Mouse (Mus musculus): Measurements from ENCODE around the gene Glt8d1.

The Glt8d1 gene
- long read RNA-seq, experiment 1, transcript Glt8d1-202 (10 exons, 1,498 nt) = major isoform, 7 of 24 reads
- long read RNA-seq, experiment 1, transcript Glt8d1-201 (10 exons, 2,018 nt) = major isoform, 7 of 24 reads
- long read RNA-seq, experiment 1, partial matches to known transcripts = 3 of 24 reads
- long read RNA-seq, experiment 1, other reads (novel, unspliced or antisense) = 7 of 24 reads
- long read RNA-seq, experiment 2, transcript Glt8d1-202 (10 exons, 1,498 nt) = minor isoform, 12 of 45 reads
- long read RNA-seq, experiment 2, transcript Glt8d1-201 (10 exons, 2,018 nt) = major isoform, 17 of 45 reads
- long read RNA-seq, experiment 2, partial matches to known transcripts = 4 of 45 reads
- long read RNA-seq, experiment 2, other reads (novel, unspliced or antisense) = 11 of 45 reads

DNA sequence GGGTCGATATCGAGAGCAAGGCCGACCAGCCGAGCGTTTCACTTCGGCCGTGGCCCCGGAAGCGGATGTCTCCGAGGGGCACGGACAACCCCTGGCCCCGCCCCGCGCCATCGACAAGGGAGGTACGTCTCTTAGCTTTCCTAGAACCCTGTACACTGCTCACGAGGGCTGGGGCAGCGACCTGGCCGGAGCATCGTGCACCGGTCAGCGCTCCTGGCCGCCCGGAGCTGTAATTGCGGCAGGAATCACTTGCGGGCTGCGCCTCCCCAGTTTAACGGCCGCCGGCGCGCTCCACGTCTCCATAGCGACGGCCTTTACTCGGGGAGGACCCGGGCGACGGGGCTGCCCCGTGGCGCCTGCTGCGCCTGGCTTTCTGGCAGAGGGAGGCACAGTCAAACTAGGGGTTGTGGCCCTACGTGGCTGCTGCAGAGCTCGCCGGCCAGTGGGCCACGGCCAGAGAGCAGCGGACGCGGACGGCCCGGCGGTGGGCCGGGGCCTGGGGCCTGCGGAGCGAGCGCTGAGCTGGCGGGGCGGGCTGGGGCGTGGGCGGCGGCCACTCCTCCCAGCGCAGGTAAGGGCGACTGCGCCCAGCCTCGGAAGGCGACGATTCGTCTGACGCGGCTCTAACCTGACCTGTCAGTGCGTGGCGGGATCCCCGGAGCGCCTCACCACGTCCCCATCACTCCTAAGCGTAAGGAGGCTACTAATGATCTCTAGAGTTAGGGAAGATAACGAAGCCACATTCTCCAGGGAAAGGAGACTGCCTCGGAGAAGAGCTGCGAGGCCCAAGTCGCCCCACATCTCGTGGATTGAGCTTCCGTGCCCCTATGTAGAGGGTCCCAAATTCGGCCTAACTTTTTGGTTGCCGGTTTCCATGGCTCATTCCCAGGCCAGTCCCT, at the start of gene Glt8d1, which contains the start of gene Spcs1:
Gene Glt8d1, plus strand, starts transcription at position 94 of the 899 bp plus-strand sequence.
Gene Spcs1, minus strand, starts transcription at position 366 of the 899 bp plus-strand sequence.
- intact Hi-C loops (cut with DNase I) = no loop called here

DNA sequence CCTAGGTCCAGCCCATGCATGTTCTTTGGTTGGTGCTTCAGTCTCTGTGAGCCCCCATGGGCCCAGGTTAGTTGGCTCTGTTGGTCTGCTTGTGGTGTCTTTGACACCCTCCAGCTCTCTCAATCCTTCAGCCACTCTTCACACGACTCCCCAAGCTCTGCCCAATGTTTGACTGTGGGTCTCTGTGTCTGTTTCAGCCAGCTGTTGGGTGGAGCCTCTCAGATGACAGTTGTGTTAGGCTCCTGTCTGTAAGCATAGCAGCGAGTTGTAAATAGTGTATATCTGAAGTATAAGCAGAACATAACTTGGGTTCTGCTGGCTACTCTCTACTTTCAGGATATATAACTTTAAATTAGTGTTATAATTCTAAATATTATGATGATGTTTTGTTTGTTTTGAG, 42.7 kb upstream of the Glt8d1 start:
- intact Hi-C loops (cut with DNase I) = no loop called here

DNA sequence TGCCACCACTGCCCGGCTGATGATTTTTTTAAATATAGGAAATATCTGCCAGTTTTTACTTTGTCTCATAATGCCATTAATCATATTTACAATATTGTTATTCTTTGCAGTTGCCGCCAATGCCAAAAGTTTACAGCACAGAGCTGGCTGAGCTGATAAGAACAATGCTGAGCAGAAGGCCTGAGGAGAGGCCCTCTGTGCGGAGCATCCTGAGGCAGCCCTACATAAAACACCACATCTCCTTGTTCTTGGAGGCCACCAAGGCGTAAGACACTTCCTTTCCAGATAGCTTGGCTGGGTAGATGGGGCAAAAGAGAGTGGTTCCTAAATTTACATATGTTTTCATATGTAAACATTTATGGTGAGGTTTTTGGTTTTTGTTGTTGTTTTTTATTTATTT, 42.2 kb upstream of the Glt8d1 start:
- intact Hi-C loops (cut with DNase I) = no loop called here

DNA sequence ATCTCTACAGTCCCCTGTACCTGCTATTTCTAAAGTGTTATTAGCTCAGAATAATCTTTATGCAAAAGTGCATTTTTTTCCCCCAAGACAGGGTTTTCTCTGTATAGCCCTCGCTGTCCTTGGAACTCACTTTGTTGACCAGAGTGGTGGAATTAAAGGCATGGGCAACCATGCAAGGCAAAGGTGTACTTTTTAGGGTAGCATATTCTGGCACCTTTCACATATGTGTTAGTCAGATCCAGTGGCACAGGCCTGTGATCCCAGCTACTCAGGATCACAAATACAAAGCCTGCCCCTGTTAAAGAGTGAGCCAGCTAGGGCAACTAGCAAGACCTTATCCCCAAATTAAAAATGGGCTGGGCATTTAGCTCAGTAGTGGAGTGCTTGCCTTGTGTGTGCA, 40.8 kb upstream of the Glt8d1 start:
- intact Hi-C loops (cut with DNase I) = no loop called here

DNA sequence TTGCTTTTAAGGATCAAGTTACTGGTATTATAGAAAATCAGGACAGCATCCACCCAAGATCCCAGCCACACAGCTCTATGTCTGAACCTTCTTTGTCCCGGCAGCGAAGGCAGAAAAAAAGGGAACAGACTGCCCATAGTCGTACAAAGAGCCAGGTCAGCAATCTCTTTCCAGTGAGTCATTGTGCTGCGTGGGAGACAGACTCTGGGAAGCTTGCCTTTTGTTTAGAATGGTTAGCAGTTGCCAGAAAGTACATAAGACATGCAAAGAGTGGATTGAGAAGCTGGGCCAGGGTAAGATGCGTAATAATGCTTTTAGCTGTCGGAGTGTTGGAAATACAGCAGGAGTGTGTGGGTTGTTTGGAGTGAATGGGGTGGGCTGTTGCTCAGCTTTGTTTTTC, 27.0 kb upstream of the Glt8d1 start:
- intact Hi-C loops (cut with DNase I) = no loop called here

DNA sequence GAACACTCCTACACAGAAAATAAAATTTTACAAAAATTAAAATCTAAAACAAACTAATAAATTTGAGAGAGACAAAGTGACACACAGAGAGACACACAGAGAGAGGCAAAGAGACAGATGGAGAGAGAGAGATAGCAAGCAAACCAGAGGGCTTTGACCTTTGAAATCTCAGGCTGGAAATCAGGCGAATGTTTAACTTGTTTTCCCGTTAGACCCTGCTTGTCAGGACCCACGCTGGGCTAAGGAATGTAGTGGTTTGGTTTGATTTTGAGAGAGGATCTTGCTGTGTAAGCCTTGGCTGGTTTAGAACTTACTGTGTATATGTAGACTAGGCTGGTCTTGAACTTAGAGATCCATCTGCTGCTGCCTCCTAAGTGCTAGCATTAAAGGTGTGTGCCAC, 25.0 kb upstream of the Glt8d1 start:
- intact Hi-C loops (cut with DNase I) = no loop called here

DNA sequence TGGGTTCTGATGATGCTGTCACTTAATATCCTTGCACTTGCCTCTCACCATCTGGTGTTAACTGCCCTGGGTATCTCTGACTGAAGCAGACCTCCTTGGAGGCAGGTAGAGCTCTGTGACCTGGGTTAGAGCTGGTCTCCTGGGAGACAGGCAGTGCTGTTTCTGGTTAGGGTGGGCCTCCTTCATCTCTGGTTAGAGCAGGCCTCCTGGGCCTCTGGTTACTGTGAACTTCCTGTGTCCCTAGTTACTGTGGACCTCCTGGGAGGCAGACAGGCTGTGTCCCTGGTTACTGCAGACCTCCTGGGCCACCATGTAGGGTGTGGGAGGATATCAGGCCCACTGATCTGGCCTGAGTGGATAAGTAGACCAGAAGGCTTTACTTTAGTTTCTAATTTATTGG, 4.8 kb upstream of the Glt8d1 start:
- intact Hi-C loops (cut with DNase I) = no loop called here

DNA sequence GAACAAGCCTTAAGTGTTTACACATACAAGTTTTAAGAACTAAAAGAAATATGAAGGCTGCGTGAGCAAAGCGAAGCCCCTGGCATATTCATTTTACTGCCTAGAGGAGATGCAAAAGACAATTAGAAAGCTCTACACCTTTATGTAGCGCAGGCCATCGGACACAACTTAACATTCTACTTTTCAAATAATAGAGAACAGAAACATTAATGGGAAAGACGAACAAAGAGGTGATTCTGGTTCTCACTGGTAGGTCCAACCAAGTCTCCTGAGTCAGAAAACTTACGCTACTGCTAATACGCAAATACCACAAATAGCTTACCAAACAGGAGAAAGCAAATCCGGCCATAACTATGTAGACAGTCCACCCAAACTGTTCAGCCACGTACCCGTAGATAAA, 844 bp upstream of the Glt8d1 start:
- intact Hi-C loops (cut with DNase I) = no loop called here

DNA sequence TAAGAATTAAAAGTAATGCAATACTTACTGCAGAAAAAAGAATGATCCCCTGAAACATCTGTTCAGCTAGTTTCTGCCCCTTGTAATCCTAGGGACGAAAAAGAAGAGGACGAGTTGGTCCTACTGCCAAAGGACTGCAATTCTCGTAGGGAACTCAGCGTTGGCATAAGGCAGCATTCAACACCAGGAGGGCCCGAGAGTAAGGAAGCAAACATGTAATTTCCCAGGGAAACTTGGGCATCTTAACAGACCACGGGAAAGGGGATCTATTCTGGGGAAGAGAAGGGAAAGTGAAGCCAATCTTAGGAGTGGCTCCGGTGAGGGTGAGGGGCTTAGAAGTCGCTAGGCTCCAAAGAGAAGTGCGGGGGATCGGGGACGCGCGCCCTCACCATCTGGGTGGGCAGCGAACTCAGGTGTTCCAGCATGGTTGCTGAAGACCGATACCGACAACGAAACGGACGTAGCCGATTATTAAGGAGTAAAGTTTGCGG, 339 bp upstream of the Glt8d1 start:
- intact Hi-C loops (cut with DNase I) = no loop called here

DNA sequence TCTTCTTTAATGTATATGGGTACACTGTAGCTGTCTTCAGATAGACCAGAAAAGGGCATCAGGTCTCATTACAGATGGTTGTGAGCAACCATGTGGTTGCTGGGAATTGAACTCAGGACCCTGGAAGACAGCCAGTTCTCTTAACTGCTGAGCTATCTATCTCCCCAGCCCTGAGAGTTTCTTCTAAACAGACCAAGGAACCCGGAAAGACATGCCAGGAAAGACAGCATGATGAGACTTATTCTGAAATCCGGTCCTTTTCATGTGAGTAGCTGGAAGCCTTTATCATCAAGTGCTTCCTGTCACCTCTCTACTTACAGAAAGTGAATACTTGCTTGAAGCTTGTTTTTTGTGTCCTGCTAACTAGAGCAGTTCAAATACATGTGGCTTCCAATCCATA, 3.3 kb downstream of the Glt8d1 start:
- intact Hi-C loops (cut with DNase I) = no loop called here

DNA sequence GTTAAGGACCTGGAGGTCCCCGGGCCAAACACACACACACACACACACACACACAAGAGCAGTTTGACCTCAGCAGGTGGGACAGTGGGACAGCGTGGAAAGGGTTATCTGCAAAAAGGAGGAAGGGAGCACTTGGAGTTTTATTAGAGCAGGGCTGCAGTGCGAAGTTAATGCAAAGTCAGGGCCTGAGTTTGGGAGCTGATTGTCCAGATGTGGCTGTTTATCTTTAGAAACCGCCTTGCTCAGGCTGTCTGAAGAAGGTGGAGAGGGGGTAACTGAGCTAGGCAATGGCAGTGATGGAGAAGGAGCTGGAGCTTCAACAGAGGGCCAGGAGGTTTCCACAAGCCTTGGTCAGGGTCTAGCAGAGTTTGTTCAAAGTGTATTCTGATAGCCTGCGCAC, 5.6 kb downstream of the Glt8d1 start:
- intact Hi-C loops (cut with DNase I) = no loop called here

DNA sequence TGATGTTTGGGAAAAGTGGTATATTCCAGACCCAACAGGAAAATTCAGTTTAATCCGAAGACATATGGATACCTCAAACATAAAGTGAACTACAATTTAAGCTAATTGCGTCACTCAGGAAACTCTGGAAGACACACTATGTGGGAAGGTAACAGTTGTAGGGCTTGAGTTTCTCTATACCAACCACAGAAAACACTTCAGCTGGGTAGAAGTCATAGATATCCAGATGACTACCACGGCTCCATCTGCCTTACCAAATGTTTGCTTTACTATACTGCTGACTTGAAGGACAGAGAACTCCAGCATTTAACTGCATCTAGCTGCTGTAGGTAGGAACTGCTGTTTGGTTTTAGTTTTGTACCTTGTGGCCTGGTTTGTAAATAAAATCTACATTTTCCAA, 10.4 kb downstream of the Glt8d1 start:
- intact Hi-C loops (cut with DNase I) = no loop called here

DNA sequence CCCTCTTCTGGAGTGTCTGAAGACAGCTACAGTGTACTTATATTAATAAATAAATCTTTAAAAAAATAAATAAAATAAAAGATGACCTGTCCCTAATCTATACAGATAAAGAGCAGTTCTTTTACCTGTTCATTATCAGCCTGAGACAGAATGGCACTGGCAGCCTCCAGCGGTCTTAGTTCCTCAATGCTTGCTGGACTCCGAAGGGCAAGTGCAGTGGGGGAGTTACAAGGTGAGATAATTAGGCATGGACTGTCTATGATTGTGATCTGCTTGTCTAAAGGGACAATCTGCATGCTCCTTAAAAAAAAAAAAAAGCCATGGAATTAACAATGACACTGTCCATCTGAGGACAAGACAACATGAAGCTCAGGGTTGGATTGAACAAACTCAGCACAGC, 12.7 kb downstream of the Glt8d1 start:
- intact Hi-C loops (cut with DNase I) = no loop called here

DNA sequence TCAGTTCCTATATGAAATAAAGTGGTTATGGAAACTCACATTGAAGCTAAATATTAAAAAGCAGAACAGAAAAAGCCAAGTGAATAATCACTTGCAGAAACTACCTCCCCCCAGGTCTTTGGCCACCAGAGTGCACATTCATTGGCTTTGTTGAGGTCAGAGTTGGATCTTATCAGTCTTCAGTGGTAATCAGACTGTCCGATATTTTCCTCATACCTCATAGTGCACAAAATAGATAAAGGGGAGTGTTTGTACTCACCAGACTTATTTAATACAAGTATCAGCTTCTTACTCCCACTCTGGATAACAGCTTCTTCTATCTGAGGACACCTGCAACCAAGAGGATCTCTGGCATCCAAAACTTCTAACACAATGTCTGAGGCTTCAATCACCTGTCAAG, 14.9 kb downstream of the Glt8d1 start:
- intact Hi-C loops (cut with DNase I) = no loop called here

DNA sequence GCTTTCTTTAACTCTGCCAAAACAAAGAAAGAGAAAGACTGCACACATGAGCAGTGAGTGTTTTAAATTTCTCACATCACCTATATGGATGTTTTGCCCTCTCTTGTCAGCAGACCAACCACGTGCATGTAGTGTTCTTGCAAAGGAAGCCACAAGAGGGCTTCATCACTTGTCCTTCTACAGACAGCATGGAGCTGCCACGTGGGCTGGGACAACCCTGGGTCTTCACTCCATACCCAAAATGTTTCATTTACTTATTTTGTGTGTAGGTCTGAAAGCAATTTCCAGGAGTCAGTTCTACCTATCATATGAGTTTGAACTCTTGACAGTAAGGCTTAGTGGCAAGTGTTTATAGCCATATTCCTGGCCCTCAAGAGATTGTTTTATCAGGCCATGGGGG, 16.7 kb downstream of the Glt8d1 start:
- intact Hi-C loops (cut with DNase I) = no loop called here

DNA sequence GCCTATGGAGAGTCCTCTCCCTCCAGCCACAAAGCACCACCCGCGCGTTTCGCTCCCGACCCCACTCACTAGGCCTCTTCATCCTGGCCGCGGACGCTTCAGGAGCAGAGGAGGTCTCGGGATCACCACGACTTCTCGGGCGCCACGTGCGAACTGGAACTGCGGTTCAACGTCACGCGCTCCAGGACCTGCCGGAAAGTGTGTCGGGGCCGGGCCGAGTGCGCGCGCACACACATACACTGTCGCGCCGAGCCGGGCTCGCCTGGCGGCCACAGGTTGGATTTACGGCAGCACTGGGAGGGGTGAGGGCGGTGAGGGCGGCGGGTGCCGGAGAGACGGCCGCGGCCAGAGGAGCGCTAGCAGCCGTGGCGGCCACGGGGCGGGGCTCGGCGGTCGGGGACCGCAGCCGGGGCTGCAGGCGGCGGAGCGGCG, 17.7 kb downstream of the Glt8d1 start, which contains the start of the genes Pbrm1 and Gnl3:
Gene Pbrm1, plus strand, starts transcription at position 279 of the 432 bp plus-strand sequence.
Gene Gnl3, minus strand, starts transcription at position 293 of the 432 bp plus-strand sequence.
- intact Hi-C loops (cut with DNase I) = no loop called here

DNA sequence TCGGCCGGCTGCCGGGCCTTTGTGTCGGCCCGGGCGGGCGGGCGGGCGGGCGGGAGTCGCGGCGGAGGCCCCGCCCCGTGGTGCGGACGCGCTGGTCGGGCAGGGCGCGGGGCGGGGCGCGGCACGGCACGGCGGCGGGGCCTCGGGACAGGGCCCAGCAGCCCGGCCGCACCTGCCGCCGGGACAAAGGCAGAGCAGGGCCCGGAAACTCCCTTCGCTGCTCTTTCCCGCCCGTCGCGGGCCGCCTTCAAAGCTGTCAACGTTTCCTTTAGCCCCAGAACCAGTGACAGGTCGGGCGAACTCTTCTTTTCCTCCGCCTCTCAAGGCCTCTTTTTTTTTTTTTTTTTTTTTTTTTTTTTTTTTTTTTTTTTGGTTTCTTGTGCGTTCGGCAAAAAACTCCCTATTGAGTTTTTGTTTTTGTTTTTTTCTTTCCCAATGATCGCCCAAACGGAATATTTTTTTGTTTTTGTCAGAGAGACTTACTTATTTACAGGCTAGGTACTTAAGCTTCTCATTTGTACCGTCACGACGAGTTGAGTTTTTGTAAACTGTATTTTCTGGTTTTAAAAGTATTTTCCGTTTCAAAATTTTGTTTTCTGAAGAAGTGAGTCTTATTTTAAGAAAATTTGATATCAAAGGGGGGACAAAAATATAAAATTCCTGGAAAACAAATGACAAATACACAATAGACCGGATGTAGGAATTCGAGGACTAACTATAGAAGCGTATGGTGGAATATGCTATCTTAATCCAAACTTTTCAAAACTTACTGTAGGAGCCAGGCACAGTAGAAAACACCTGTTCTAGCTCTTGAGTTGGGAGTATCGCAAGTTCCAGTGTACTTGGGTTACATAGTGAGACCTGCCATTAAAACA, 18.4 kb downstream of the Glt8d1 start:
- intact Hi-C loops (cut with DNase I) = loop anchor here (10.0 kb wide), 1 partner anchor 175 kb away; no protein-coding TSS in a partner anchor

DNA sequence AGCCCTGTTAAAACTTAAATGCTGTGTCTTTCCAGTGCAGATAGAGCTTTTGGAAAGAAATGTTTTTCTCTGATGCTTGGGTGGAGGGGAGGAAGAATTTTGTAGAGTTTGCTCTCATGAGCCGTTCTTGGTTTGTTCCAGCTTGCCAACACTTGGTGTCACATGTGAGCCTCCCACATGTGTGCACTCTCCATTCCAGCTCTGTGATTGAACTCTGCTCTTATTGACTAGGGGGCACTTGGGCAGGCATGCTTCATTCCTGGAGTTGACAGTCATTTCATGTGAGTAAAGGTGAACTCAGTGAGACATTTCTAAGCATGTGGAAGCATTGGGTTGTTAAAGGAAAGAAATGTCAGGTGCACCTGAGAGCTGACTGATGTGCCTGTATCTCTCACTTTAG, 21.4 kb downstream of the Glt8d1 start:
- intact Hi-C loops (cut with DNase I) = loop anchor here (10.0 kb wide), 1 partner anchor 172 kb away; no protein-coding TSS in a partner anchor

DNA sequence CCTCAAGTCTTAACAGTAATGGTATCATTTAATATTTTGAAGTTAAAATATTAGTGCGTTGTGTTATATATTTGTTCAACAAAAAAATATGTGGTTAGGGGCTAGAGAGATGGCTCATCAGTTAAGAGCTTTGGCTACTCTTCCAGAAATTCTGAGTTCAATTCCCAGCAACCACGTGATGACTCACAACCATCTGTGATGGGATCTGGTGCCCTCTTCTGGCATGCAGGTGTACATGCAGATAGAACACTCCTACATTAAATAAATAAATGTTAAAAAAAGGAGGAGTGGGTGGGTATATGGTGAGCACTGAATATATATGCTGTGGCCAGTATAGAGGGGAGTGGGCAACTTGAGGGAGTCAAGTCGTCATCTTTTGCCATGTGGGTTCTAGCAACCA, 24.6 kb downstream of the Glt8d1 start:
- intact Hi-C loops (cut with DNase I) = loop anchor here (10.0 kb wide), 1 partner anchor 169 kb away; no protein-coding TSS in a partner anchor

DNA sequence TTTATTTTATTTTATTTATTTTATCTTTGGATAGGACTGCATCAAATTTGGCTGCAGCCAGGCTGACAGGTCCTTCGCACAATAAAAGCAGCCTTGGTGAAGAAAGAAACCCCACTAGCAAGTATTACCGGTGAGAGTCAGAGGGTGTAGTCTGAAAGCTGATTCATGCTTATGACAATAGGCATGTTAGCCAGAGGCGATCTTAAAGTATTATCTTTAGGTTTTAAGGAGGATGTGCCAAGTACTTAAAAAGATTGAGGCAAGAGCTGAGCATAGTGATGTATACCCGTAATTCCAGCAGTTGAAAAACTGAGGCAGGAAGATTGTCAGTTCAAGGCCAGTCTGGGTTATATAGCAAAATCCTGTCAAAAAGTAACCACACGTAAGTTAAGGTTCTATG, 44.1 kb downstream of the Glt8d1 start:
- intact Hi-C loops (cut with DNase I) = no loop called here

DNA sequence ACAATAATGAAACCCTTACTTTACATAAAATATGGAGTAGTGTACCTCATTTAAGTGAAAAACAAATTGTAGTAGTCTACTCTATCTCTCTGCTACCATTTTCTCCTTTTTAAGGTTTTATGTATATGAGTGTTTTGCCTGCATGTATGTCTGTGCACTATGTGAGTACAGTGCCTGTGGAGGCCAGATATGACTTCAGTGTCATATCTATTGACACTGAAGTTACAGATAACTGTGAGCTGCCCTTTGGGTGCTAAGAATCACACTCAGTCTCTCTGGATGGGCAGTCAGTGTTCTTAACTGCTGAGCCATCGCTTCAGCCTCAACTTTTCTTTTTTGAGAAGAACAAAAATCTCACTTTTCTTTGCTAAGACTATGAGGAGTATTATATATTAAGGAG, 44.6 kb downstream of the Glt8d1 start:
- intact Hi-C loops (cut with DNase I) = no loop called here

Measured in adrenal gland (tissue).